Mouse (Mus musculus) adrenal gland (tissue): ENCODE results near the gene Tox3.

Source experiments
- intact Hi-C: fragments of 180-260 bp; cut with DNase I; formaldehyde crosslinking; loops from one replicate; pipeline ENCODE4 v1.15.1; 2025

Tox3 gene

GRCm38 (mm10) chr8:90244458-90245145, 103.5 kb downstream of the Tox3 start:
- intact Hi-C loops: no loop called here

- intact Hi-C loops: no loop called here
These were observed 104.2 kb downstream of the Tox3 start for GRCm38 (mm10) chr8:90243957-90244356.

GRCm38 (mm10) chr8:90242351-90242750, 105.8 kb downstream of the Tox3 start:
- intact Hi-C loops: no loop called here

- intact Hi-C loops: no loop called here
These were observed 106.7 kb downstream of the Tox3 start for GRCm38 (mm10) chr8:90241461-90241860.

GRCm38 (mm10) chr8:90232501-90232900, 115.6 kb downstream of the Tox3 start:
- intact Hi-C loops: no loop called here

- intact Hi-C loops: no loop called here
These were observed 124.0 kb downstream of the Tox3 start for GRCm38 (mm10) chr8:90224172-90224571.

- intact Hi-C loops: no loop called here
These were observed 138.8 kb downstream of the Tox3 start for GRCm38 (mm10) chr8:90209105-90210037.
